Mouse (Mus musculus): ENCODE results near the gene Ap1s3.

Gene Ap1s3

GRCm38 (mm10) chr1:79591091-79591490 is 80.7 kb downstream of the Ap1s3 start:
- DNase-seq: no peak

GRCm38 (mm10) chr1:79589971-79590763 is 81.6 kb downstream of the Ap1s3 start:
- no peak for DNase-seq

- no peak for DNase-seq
Measured at GRCm38 (mm10) chr1:79589424-79589823, 82.3 kb downstream of the Ap1s3 start.

- DNase-seq: no peak
Measured at GRCm38 (mm10) chr1:79581136-79581679, 90.6 kb downstream of the Ap1s3 start.

DNA sequence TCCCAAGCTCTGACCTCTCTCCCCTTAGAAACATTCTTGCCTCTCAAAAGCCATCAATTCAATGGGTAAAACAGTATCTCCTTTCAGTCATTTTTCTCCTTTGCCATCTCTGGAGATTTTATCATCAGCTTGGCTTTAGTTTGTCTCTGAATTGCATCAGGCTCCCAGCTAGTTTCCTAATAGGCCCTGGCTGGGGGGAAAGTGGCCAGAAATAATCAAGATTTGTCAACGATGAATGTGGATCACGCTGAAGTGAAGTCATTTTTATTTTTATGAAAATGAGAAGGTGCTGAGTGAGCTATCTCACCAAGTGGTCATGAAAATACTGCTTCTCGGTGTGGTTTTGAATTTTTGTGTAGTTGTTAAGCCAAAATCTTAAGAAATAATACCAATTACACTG is 94.4 kb downstream of the Ap1s3 start:
- no peak for DNase-seq

DNA sequence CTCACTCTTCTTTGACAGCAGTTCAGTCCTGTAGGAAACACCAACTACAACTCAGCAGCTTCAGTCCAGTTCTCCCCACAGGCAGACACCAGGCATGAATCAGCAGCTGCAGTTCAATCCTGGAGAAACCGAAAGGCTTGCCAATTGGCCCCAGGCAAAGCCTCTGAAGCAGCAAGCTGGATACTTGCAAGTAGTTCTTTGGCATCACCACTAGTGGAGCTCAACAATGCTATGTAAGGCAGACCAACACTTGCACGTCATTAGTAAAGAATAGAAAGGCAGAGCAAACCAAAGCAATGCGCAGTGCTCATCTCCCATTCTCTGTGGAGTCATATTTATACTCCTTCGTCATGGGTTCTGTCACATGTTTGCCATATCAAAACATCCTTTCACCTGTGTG is 99.9 kb downstream of the Ap1s3 start:
- DNase-seq: no peak

GRCm38 (mm10) chr1:79571126-79571525 is 100.6 kb downstream of the Ap1s3 start:
- DNase-seq: no peak

DNA sequence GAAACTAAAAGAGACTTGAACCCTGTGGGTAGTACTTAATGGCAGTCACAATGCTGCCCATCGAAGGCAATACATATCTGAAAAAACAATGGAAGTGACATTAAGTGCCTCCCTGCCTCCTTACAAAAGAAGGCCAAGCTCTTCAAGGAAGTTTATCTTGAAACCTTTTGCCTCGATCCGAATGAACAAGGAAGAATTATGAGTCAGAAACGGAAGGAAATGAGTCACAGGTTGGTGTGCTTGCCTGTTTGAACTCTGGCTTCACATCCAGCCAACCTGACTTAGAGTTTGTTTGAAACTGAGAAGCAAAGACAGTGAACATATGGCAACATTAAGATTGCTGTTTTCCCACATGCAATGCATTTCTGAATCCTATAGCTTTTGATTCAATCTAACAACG is 110.6 kb downstream of the Ap1s3 start:
- DNase-seq: no peak
